Mouse (Mus musculus): ENCODE measurements around the gene Slc25a44. TPM values are rescaled to one million over a fixed set of nuclear protein-coding genes. Genes with fewer than 3 reads are reported as not detected.

Gene Slc25a44
- polyA plus RNA-seq (2015; fragmentation: Illumina TruSeq; extraction: RNeasy Lipid Tissue Mini Kit (QIAGEN cat#74804); ENCODE audit: insufficient read depth, low read depth, low replicate concordance), result 5.0 TPM

DNA sequence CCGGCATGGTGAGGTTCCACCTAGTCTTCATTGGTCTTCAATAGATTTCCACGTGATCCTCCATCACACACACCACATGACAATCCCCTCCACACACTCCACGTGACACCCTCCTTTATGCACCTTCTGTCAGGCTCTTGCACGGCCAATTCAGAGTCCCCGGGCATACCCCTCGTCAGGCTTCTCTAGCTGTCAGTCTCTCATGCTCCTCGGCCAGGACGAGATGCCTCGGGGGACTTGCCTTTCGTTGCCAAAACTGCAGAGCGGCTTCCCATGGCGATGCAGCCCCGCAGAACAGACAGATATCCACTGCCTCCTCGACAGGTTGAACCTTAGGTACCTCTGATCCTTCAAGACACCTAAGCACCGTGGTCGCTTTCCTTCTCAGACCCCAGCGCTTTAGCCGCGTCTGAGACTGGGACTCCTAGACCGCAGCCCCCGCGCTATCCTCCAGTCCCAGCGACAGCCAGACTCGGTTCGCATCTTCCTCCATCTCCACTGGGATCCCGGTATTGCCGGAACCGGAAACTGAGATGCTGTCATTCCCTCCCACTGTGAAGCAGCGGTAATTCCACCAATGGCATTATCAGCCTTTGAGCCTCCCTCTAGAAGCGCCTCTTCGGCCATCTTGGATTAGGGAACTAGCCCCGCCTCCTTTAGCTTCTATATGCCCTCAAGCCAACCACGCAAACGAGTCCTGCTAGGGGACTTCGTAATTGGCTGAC lies at the start of gene Slc25a44:
Gene Slc25a44, minus strand, starts transcription at position 535 of the 725 bp plus-strand sequence.

DNA sequence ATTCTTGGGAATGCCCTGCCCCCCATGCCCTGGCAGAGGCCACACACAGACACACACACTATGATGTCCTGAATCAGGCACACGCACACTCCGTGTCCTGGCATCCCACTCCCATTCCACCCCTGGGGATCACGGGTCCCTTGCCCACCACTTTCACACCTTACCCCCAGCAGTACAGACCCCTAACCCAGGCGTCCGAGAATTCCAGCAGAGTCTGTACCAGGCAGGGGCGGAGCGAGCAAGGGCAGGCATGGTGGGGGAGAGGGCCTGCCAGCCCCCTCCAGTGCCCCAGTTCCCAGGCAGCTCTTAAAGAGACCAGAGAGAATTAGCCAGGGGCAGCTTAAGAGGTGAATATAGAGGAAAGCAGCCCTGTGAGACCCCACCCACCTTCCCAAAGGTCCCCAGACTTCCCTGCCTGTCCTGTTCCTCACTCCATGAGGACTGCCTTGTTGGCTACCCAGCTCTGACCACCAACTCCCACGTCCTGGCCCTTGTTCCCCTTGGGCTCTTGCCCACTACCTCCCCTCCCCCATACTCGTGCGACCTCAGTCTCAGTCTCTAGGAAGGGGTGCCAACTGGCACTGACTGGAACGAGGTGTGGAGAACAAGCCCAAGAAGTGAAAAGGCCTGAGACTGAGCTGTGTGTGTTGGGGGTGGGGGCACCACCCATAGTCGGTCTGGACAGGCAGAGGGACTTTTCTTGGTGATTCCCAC lies 36.2 kb upstream of the Slc25a44 start, which contains the start of gene Sema4a:
Gene Sema4a, minus strand, starts transcription at position 200 of the 714 bp plus-strand sequence.

DNA sequence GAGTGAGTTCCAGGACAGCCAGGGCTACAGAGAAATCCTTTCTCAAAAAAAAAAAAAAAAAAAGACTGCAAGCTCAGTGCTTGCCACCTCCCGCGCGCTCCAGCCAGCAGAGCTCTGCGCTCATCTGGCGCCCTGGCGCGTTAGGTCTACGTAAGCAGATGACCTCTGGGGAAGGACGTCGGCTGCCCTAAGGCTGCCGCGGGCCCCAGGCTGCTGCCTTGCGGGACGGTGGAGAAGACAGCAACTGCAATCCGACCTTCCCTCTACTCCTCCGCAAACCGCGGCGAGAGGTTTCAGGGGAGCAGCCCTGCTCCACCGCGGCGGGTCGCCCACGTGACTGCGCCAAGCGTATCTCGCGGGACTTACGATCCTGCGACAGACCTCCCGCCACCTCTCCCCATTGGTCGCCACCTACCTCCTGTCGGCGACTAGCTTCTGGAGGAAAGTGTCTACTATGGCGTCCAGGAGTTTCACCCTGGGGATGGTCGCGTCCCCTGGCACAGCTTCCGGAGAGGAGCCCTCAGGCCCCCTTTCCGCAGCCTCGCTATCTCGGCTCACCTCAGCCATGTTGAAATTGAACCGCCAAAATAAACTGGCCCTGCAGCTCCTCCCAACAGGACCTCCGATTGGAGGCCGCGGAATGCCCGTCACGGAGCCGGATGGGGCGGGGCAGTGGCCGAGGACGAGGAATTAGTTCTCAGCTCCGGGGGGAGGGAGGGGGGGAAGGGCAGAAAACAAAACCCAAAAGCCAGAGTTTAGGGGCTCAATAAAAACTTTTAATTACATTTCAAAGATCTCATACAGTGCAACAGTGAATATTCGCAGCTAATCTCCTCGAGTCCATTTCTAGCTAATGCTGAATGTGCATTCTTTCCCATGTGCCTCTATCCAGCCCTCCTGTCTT lies 14.9 kb downstream of the Slc25a44 start, which contains the start of gene Pmf1:
Gene Pmf1, minus strand, starts transcription at position 591 of the 904 bp plus-strand sequence.

DNA sequence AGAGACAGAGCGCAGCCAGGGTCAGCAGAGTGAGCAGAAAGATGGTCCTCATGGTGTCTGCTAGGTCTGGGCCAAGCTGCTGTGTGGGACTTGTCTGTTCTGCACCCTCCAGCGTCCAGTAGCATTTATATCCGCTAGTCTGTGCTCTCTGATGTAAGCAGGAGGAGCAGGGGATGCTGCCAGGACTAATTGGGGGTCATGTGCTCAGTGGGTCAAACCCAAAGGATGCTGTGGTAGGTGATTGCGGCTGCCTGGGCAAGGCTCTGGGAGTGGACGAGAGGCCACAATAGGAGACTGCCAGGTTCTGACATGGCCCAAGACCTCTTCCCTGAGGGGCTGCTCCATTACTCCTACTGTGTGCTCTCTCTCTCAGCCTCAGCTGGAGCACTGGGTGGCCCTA lies 40.6 kb downstream of the Slc25a44 start, which contains the start of gene Bglap:
Gene Bglap, minus strand, starts transcription at position 101 of the 400 bp plus-strand sequence.

DNA sequence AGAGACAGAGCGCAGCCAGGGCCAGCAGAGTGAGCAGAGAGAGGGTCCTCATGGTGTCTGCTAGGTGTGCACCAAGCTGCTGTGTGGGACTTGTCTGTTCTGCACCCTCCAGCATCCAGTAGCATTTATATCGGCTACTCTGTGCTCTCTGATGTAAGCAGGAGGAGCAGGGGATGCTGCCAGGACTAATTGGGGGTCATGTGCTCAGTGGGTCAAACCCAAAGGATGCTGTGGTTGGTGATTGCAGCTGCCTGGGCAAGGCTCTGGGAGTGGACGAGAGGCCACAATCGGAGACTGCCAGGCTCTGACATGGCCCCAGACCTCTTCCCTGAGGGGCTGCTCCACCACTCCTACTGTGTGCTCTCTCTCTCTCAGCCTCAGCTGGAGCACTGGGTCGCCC lies 46.3 kb downstream of the Slc25a44 start, which contains the start of gene Bglap2:
Gene Bglap2, minus strand, starts transcription at position 101 of the 400 bp plus-strand sequence.

DNA sequence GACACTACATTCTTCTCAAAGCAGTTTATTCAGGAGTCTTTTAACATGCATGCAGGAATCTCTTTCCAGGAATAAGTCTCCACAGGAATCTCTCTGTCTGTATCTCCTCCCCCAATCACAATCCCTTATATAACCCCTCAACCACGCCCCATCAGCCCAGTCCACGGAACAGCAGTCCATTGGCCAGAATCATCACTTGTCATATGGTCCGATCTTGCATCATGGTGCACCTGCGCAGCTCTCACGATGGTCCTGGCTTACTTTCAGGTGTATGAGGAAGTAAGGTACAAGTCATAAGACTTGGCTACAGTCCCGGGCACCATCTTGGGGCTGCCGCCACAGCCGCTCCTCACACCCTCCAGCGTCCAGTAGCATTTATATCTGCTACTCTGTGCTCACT lies 52.3 kb downstream of the Slc25a44 start, which contains the start of gene Bglap3:
Gene Bglap3, minus strand, starts transcription at position 101 of the 400 bp plus-strand sequence.

DNA sequence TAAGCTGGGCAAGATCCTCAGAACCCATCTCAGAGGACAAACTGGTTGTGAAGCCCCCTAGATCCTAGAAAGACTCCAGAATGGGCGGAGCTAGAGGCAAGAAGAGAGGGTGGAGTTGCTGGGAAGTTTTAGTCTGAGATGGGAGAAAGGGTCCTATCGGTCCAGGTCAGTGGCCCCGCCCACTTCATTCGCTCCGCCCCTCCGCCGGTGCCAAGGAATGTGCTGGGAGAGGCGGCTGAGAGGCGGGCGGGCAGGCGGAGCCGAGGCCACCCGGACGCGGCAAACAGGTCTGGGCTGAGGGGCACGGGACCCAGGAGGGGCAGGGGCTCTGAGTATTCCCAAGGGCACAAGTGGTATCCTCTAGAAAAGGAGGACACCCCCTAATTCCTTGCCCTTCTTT lies 60.6 kb downstream of the Slc25a44 start, which contains the start of gene Paqr6:
Gene Paqr6, plus strand, starts transcription at position 248 of the 400 bp plus-strand sequence.

Other genes starting within 250 kb of the Slc25a44 start
- not detected for gene Rhbg, start 170.4 kb downstream of the Slc25a44 start, polyA plus RNA-seq (2015; fragmentation: Illumina TruSeq; extraction: RNeasy Lipid Tissue Mini Kit (QIAGEN cat#74804); ENCODE audit: insufficient read depth, low read depth, low replicate concordance)
- gene Gm38392, start 137.9 kb downstream of the Slc25a44 start, polyA plus RNA-seq (2015; fragmentation: Illumina TruSeq; extraction: RNeasy Lipid Tissue Mini Kit (QIAGEN cat#74804); ENCODE audit: insufficient read depth, low read depth, low replicate concordance), result not detected
- 6.5 TPM for gene Tsacc, start 128.1 kb downstream of the Slc25a44 start, polyA plus RNA-seq (2015; fragmentation: Illumina TruSeq; extraction: RNeasy Lipid Tissue Mini Kit (QIAGEN cat#74804); ENCODE audit: insufficient read depth, low read depth, low replicate concordance)
- gene Cct3, start 128.0 kb downstream of the Slc25a44 start, polyA plus RNA-seq (2015; fragmentation: Illumina TruSeq; extraction: RNeasy Lipid Tissue Mini Kit (QIAGEN cat#74804); ENCODE audit: insufficient read depth, low read depth, low replicate concordance), result 53.2 TPM
- 33.7 TPM for gene Glmp, start 100.1 kb downstream of the Slc25a44 start, polyA plus RNA-seq (2015; fragmentation: Illumina TruSeq; extraction: RNeasy Lipid Tissue Mini Kit (QIAGEN cat#74804); ENCODE audit: insufficient read depth, low read depth, low replicate concordance)
- 0.63 TPM for gene Tmem79, start 89.0 kb downstream of the Slc25a44 start, polyA plus RNA-seq (2015; fragmentation: Illumina TruSeq; extraction: RNeasy Lipid Tissue Mini Kit (QIAGEN cat#74804); ENCODE audit: insufficient read depth, low read depth, low replicate concordance)
- gene Smg5, start 88.9 kb downstream of the Slc25a44 start, polyA plus RNA-seq (2015; fragmentation: Illumina TruSeq; extraction: RNeasy Lipid Tissue Mini Kit (QIAGEN cat#74804); ENCODE audit: insufficient read depth, low read depth, low replicate concordance), result 19.8 TPM
- gene Paqr6, start 60.6 kb downstream of the Slc25a44 start, polyA plus RNA-seq (2015; fragmentation: Illumina TruSeq; extraction: RNeasy Lipid Tissue Mini Kit (QIAGEN cat#74804); ENCODE audit: insufficient read depth, low read depth, low replicate concordance), result 3.1 TPM
- 24.3 TPM for gene Bglap3, start 52.4 kb downstream of the Slc25a44 start, polyA plus RNA-seq (2015; fragmentation: Illumina TruSeq; extraction: RNeasy Lipid Tissue Mini Kit (QIAGEN cat#74804); ENCODE audit: insufficient read depth, low read depth, low replicate concordance)
- not detected for gene Bglap2, start 46.4 kb downstream of the Slc25a44 start, polyA plus RNA-seq (2015; fragmentation: Illumina TruSeq; extraction: RNeasy Lipid Tissue Mini Kit (QIAGEN cat#74804); ENCODE audit: insufficient read depth, low read depth, low replicate concordance)
- gene Bglap, start 40.7 kb downstream of the Slc25a44 start, polyA plus RNA-seq (2015; fragmentation: Illumina TruSeq; extraction: RNeasy Lipid Tissue Mini Kit (QIAGEN cat#74804); ENCODE audit: insufficient read depth, low read depth, low replicate concordance), result not detected
- 2.7 TPM for gene Pmf1, start 14.8 kb downstream of the Slc25a44 start, polyA plus RNA-seq (2015; fragmentation: Illumina TruSeq; extraction: RNeasy Lipid Tissue Mini Kit (QIAGEN cat#74804); ENCODE audit: insufficient read depth, low read depth, low replicate concordance)
- gene Sema4a, start 36.0 kb upstream of the Slc25a44 start, polyA plus RNA-seq (2015; fragmentation: Illumina TruSeq; extraction: RNeasy Lipid Tissue Mini Kit (QIAGEN cat#74804); ENCODE audit: insufficient read depth, low read depth, low replicate concordance), result 8.8 TPM
- 18.2 TPM for gene Lmna, start 84.8 kb upstream of the Slc25a44 start, polyA plus RNA-seq (2015; fragmentation: Illumina TruSeq; extraction: RNeasy Lipid Tissue Mini Kit (QIAGEN cat#74804); ENCODE audit: insufficient read depth, low read depth, low replicate concordance)
- 0.13 TPM for gene Mex3a, start 107.3 kb upstream of the Slc25a44 start, polyA plus RNA-seq (2015; fragmentation: Illumina TruSeq; extraction: RNeasy Lipid Tissue Mini Kit (QIAGEN cat#74804); ENCODE audit: insufficient read depth, low read depth, low replicate concordance)
- gene Rab25, start 123.2 kb upstream of the Slc25a44 start, polyA plus RNA-seq (2015; fragmentation: Illumina TruSeq; extraction: RNeasy Lipid Tissue Mini Kit (QIAGEN cat#74804); ENCODE audit: insufficient read depth, low read depth, low replicate concordance), result 9.4 TPM
- 43.4 TPM for gene Lamtor2, start 127.9 kb upstream of the Slc25a44 start, polyA plus RNA-seq (2015; fragmentation: Illumina TruSeq; extraction: RNeasy Lipid Tissue Mini Kit (QIAGEN cat#74804); ENCODE audit: insufficient read depth, low read depth, low replicate concordance)
- 17.2 TPM for gene Ubqln4, start 128.6 kb upstream of the Slc25a44 start, polyA plus RNA-seq (2015; fragmentation: Illumina TruSeq; extraction: RNeasy Lipid Tissue Mini Kit (QIAGEN cat#74804); ENCODE audit: insufficient read depth, low read depth, low replicate concordance)
- gene Ssr2, start 150.7 kb upstream of the Slc25a44 start, polyA plus RNA-seq (2015; fragmentation: Illumina TruSeq; extraction: RNeasy Lipid Tissue Mini Kit (QIAGEN cat#74804); ENCODE audit: insufficient read depth, low read depth, low replicate concordance), result 80.4 TPM
- gene Arhgef2, start 180.8 kb upstream of the Slc25a44 start, polyA plus RNA-seq (2015; fragmentation: Illumina TruSeq; extraction: RNeasy Lipid Tissue Mini Kit (QIAGEN cat#74804); ENCODE audit: insufficient read depth, low read depth, low replicate concordance), result 23.6 TPM
- not detected for gene Rxfp4, start 228.0 kb upstream of the Slc25a44 start, polyA plus RNA-seq (2015; fragmentation: Illumina TruSeq; extraction: RNeasy Lipid Tissue Mini Kit (QIAGEN cat#74804); ENCODE audit: insufficient read depth, low read depth, low replicate concordance)